Mouse (Mus musculus) lung, adult 2 months (tissue): ENCODE data around the gene Fxyd5.

Experiments used
- CTCF ChIP-seq: fragments of 200-500 bp; IDR thresholded peaks from 2 replicates; pipeline ENCODE4 v1.5.1; 2011; ENCODE audit warnings: mild to moderate bottlenecking, low read length, control low read depth; ENCODE audit not compliant: insufficient read depth
- POLR2A ChIP-seq: fragments of 200-500 bp; IDR thresholded peaks from 2 replicates; pipeline ENCODE4 v1.6.1; 2011; ENCODE audit warnings: low read depth, mild to moderate bottlenecking, control low read depth, low read length, borderline replicate concordance; ENCODE audit errors: extremely low read depth

- TF ChIP-seq CTCF (no peak), POLR2A (no peak)
Measured at GRCm38 (mm10) chr7:31031731-31032130, 10.6 kb downstream of the Fxyd5 start.
